Mouse (Mus musculus) embryonic fibroblast, embryonic 13.5 days (primary cell): Measurements from ENCODE around the gene D10Wsu102e.

Source experiments
- CTCF ChIP-seq: IDR thresholded peaks from 2 replicates; pipeline ENCODE4 v1.5.1; 2011; ENCODE audit warnings: mild to moderate bottlenecking, control low read depth, low read length, moderate library complexity, borderline replicate concordance; ENCODE audit not compliant: insufficient read depth
- POLR2A ChIP-seq: IDR thresholded peaks from 2 replicates; pipeline ENCODE4 v1.6.1; 2011; ENCODE audit warnings: low read depth, mild to moderate bottlenecking, control low read depth, low read length, moderate library complexity

DNA sequence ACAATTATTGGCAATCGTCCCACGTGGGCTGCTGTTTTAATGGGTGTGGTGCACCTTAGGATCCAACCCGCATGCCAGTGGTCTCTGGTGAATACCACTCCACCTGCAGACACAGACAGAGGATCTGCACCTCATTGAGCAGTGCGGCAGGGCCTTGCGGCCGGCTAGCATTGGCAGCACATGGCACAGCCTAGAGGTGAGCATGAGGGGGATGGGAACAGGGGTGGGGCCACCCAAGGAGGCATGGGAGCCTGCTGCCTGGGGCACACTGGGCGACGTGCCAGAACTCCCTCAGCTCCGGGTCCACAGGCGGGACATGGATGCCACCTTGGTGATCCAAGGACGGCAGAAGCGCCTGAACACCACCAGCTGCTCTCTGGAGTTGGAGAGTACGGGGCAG lies 23.8 kb downstream of the D10Wsu102e start:
- TF ChIP-seq POLR2A = no peak
- TF ChIP-seq CTCF = no peak
